Mouse (Mus musculus): ENCODE measurements around the gene Bbs9. TPM values are rescaled to one million over a fixed set of nuclear protein-coding genes. Genes with fewer than 3 reads are reported as not detected.
A peak's percentile ranks its signal among the peaks of the same experiment; 100 is the strongest.

Bbs9 gene
- polyA plus RNA-seq, 1 experiment from 2014 or later: 15.9 TPM

GRCm38 (mm10) chr9:22771785-22772184, 296.3 kb downstream of the Bbs9 start:
- H3K4me1 ChIP-seq: peaks cover 7% of the 10 kb centered on the region; the same call in 1 of the 2 replicates
- H3K9me3 ChIP-seq: no peaks in the 10 kb centered on the region
- H3K4me2 ChIP-seq (replicated peaks): no peak overlapping the region
- H3K9ac ChIP-seq: no peak overlapping the region
- H3K36me3 ChIP-seq: no peaks in the 10 kb centered on the region
- no peaks in the 10 kb centered on the region for H3K27me3 ChIP-seq
- H3K27ac ChIP-seq: no peak overlapping the region
- no peak overlapping the region for H3K4me3 ChIP-seq
- no peak for ATAC-seq (ENCODE audit: low FRiP score, low read depth)
- WGBS: 90% methylated on average over 3 of the region's 3 CpGs

- H3K9ac ChIP-seq: no peak overlapping the region
- WGBS: 81% methylated on average over 5 of the region's 5 CpGs
- no peak overlapping the region for H3K27ac ChIP-seq
- H3K4me3 ChIP-seq: no peak overlapping the region
- H3K36me3 ChIP-seq: no peaks in the 10 kb centered on the region
- no peaks in the 10 kb centered on the region for H3K27me3 ChIP-seq
- ATAC-seq (ENCODE audit: low FRiP score, low read depth): no peak
- 0 out of 2 replicates have a peak, but pooled peaks cover 7% of the 10 kb centered on the region for H3K4me1 ChIP-seq
- H3K4me2 ChIP-seq (replicated peaks): no peak overlapping the region
- H3K9me3 ChIP-seq: no peaks in the 10 kb centered on the region
Measured at GRCm38 (mm10) chr9:22776246-22776961, 300.9 kb downstream of the Bbs9 start.

GRCm38 (mm10) chr9:22777425-22777824, 301.9 kb downstream of the Bbs9 start:
- Histone ChIP-seq H3K4me1 (0 out of 2 replicates have a peak, but pooled peaks cover 7% of the 10 kb centered on the region), H3K4me2 (replicated peaks) (no peak overlapping the region), H3K9me3 (no peaks in the 10 kb centered on the region), H3K36me3 (no peaks in the 10 kb centered on the region), H3K9ac (no peak overlapping the region), H3K27me3 (no peaks in the 10 kb centered on the region), H3K27ac (no peak overlapping the region), H3K4me3 (no peak overlapping the region)
- ATAC-seq (ENCODE audit: low FRiP score, low read depth): no peak
- 84% methylated on average over 7 of the region's 7 CpGs for WGBS

GRCm38 (mm10) chr9:22779631-22780030, 304.1 kb downstream of the Bbs9 start:
- no peak for ATAC-seq (ENCODE audit: low FRiP score, low read depth)
- Histone ChIP-seq H3K36me3 (no peaks in the 10 kb centered on the region), H3K4me2 (replicated peaks) (no peak overlapping the region), H3K4me1 (0 out of 2 replicates have a peak, but pooled peaks cover 4% of the 10 kb centered on the region), H3K27ac (no peak overlapping the region), H3K4me3 (no peak overlapping the region), H3K27me3 (no peaks in the 10 kb centered on the region), H3K9ac (no peak overlapping the region), H3K9me3 (no peaks in the 10 kb centered on the region)
- 87% methylated on average over 6 of the region's 6 CpGs for WGBS

GRCm38 (mm10) chr9:22786006-22786405, 310.5 kb downstream of the Bbs9 start:
- no peak overlapping the region for H3K4me3 ChIP-seq
- no peak overlapping the region for H3K4me2 ChIP-seq (replicated peaks)
- H3K36me3 ChIP-seq: no peaks in the 10 kb centered on the region
- H3K27me3 ChIP-seq: no peaks in the 10 kb centered on the region
- WGBS: 83% methylated on average over 4 of the region's 4 CpGs
- peaks cover 18% of the 10 kb centered on the region for H3K4me1 ChIP-seq
- H3K9me3 ChIP-seq: no peaks in the 10 kb centered on the region
- ATAC-seq (ENCODE audit: low FRiP score, low read depth): no peak
- no peak overlapping the region for H3K27ac ChIP-seq
- no peak overlapping the region for H3K9ac ChIP-seq

GRCm38 (mm10) chr9:22788423-22788822, 312.9 kb downstream of the Bbs9 start:
- no peaks in the 10 kb centered on the region for H3K36me3 ChIP-seq
- H3K4me3 ChIP-seq: no peak overlapping the region
- no peak for ATAC-seq (ENCODE audit: low FRiP score, low read depth)
- no peak overlapping the region for H3K9ac ChIP-seq
- H3K4me1 ChIP-seq: peaks cover 35% of the 10 kb centered on the region
- 95% methylated on average over 4 of the region's 4 CpGs for WGBS
- H3K27me3 ChIP-seq: peaks cover 5% of the 10 kb centered on the region; the same call in 1 of the 2 replicates
- H3K27ac ChIP-seq: no peak overlapping the region
- no peak overlapping the region for H3K4me2 ChIP-seq (replicated peaks)
- H3K9me3 ChIP-seq: no peaks in the 10 kb centered on the region

- Histone ChIP-seq H3K27ac (no peak overlapping the region), H3K9me3 (no peaks in the 10 kb centered on the region), H3K4me3 (no peak overlapping the region), H3K4me1 (peaks cover 39% of the 10 kb centered on the region), H3K36me3 (no peaks in the 10 kb centered on the region), H3K27me3 (peaks cover 9% of the 10 kb centered on the region; the same call in 1 of the 2 replicates), H3K9ac (no peak overlapping the region), H3K4me2 (replicated peaks) (no peak overlapping the region)
- WGBS: 82% methylated on average over 4 of the region's 4 CpGs
- no peak for ATAC-seq (ENCODE audit: low FRiP score, low read depth)
Measured at GRCm38 (mm10) chr9:22788850-22789249, 313.3 kb downstream of the Bbs9 start.

GRCm38 (mm10) chr9:22789380-22790168, 314.1 kb downstream of the Bbs9 start:
- no peak overlapping the region for H3K9ac ChIP-seq
- peak; percentile 72 for ATAC-seq (ENCODE audit: low FRiP score, low read depth)
- H3K4me3 ChIP-seq: no peak overlapping the region
- H3K27me3 ChIP-seq: peaks cover 12% of the 10 kb centered on the region; the same call in 1 of the 2 replicates
- H3K27ac ChIP-seq: no peak overlapping the region
- H3K4me1 ChIP-seq: peaks cover 45% of the 10 kb centered on the region
- WGBS: 36% methylated on average over 9 of the region's 9 CpGs
- no peak overlapping the region for H3K4me2 ChIP-seq (replicated peaks)
- no peaks in the 10 kb centered on the region for H3K9me3 ChIP-seq
- no peaks in the 10 kb centered on the region for H3K36me3 ChIP-seq

GRCm38 (mm10) chr9:22791208-22791607, 315.7 kb downstream of the Bbs9 start:
- H3K27ac ChIP-seq: no peak overlapping the region
- ATAC-seq (ENCODE audit: low FRiP score, low read depth): no peak
- H3K4me2 ChIP-seq (replicated peaks): no peak overlapping the region
- no peaks in the 10 kb centered on the region for H3K9me3 ChIP-seq
- no peak overlapping the region for H3K4me3 ChIP-seq
- H3K9ac ChIP-seq: no peak overlapping the region
- H3K4me1 ChIP-seq: peaks cover 45% of the 10 kb centered on the region
- no peaks in the 10 kb centered on the region for H3K36me3 ChIP-seq
- H3K27me3 ChIP-seq: peaks cover 12% of the 10 kb centered on the region; the same call in 1 of the 2 replicates
- WGBS: 85% methylated on average over 5 of the region's 5 CpGs

GRCm38 (mm10) chr9:22791750-22792149, 316.2 kb downstream of the Bbs9 start:
- Histone ChIP-seq H3K4me2 (replicated peaks) (no peak overlapping the region), H3K9ac (no peak overlapping the region), H3K27me3 (peaks cover 12% of the 10 kb centered on the region; the same call in 1 of the 2 replicates), H3K4me1 (peaks cover 45% of the 10 kb centered on the region), H3K36me3 (no peaks in the 10 kb centered on the region), H3K27ac (no peak overlapping the region), H3K4me3 (no peak overlapping the region), H3K9me3 (no peaks in the 10 kb centered on the region)
- whole genome bisulfite sequencing: 41% methylated on average over 9 of the region's 9 CpGs
- ATAC-seq (ENCODE audit: low FRiP score, low read depth): no peak

- Histone ChIP-seq H3K4me2 (replicated peaks) (no peak overlapping the region), H3K9ac (no peak overlapping the region), H3K36me3 (no peaks in the 10 kb centered on the region), H3K9me3 (no peaks in the 10 kb centered on the region), H3K4me3 (no peak overlapping the region), H3K27me3 (peaks cover 12% of the 10 kb centered on the region; the same call in 1 of the 2 replicates), H3K27ac (no peak overlapping the region), H3K4me1 (peaks cover 45% of the 10 kb centered on the region)
- no peak for ATAC-seq (ENCODE audit: low FRiP score, low read depth)
- WGBS: 46% methylated on average over 7 of the region's 7 CpGs
Measured at GRCm38 (mm10) chr9:22793698-22794097, 318.2 kb downstream of the Bbs9 start.

GRCm38 (mm10) chr9:22800675-22801074, 325.2 kb downstream of the Bbs9 start:
- Histone ChIP-seq H3K27me3 (no peaks in the 10 kb centered on the region), H3K36me3 (no peaks in the 10 kb centered on the region), H3K9ac (no peak overlapping the region), H3K4me3 (no peak overlapping the region), H3K4me2 (replicated peaks) (no peak overlapping the region), H3K9me3 (no peaks in the 10 kb centered on the region), H3K27ac (no peak overlapping the region), H3K4me1 (no peaks in the 10 kb centered on the region; the same call in 1 of the 2 replicates)
- 75% methylated on average over 7 of the region's 7 CpGs for WGBS
- no peak for ATAC-seq (ENCODE audit: low FRiP score, low read depth)

All from limb, embryonic 13.5 days (tissue).